In genomic region chr1:134771353-134771752, GRCm38 (mm10) we compare ENCODE assay signal across 9 mouse cellular contexts.
A peak's percentile ranks its signal among the peaks of the same experiment; 100 is the strongest.
DNase-seq lines count a peak whose midpoint lies in the region; ATAC-seq and TF ChIP-seq lines count a peak whose summit lies in the region.
"Had no signal": no experiment of that assay in that cellular context is flagged by ENCODE, and none has a peak within 500 bp of the region (broad histone marks: within the 10 kb centered on the region; RNA-seq: fewer than 3 reads in every experiment).

No protein-coding gene starts in this region.

- 0 out of 2 replicates have a peak overlapping the region, but pooled peaks have one; percentile 7 for H3K9ac ChIP-seq in liver, embryonic 12.5 days
- H3K9ac ChIP-seq in liver, embryonic 11.5 days (ENCODE audit: low read depth, low read length), result no peak overlapping the region
- no peak overlapping the region for H3K9ac ChIP-seq in kidney, embryonic 14.5 days (ENCODE audit: low read depth, low read length)
- no peak overlapping the region for H3K9ac ChIP-seq in stomach, embryonic 15.5 days
- H3K9ac ChIP-seq in forebrain, embryonic 14.5 days (ENCODE audit: low read length), result no peak overlapping the region
- H3K9ac ChIP-seq: limb, embryonic 13.5 days had no signal

- H3K27me3 ChIP-seq in liver, embryonic 12.5 days (replicated peaks), result no peaks in the 10 kb centered on the region
- no peaks in the 10 kb centered on the region for H3K27me3 ChIP-seq in liver, embryonic 11.5 days (replicated peaks; ENCODE audit: control insufficient read depth, insufficient read depth, low read length)
- no peaks in the 10 kb centered on the region for H3K27me3 ChIP-seq in kidney, embryonic 14.5 days (ENCODE audit: control insufficient read depth, insufficient read depth, low read length)
- H3K27me3 ChIP-seq in stomach, embryonic 15.5 days (replicated peaks), result no peaks in the 10 kb centered on the region
- no peaks in the 10 kb centered on the region for H3K27me3 ChIP-seq in forebrain, embryonic 14.5 days (replicated peaks; ENCODE audit: control insufficient read depth, insufficient read depth, low read length)
- H3K27me3 ChIP-seq: limb, embryonic 13.5 days had no signal

- DNase-seq in liver, embryonic 11.5 days (ENCODE audit: low spot score), result no peak
- peak; percentile 75 for DNase-seq in gastrocnemius, adult 2 months
- DNase-seq in left cerebral cortex, postnatal 4 days, result no peak
- DNase-seq in forebrain, embryonic 14.5 days (ENCODE audit: low spot score), result no peak
- no peak for DNase-seq in cerebellum, adult 9-10 months

- WGBS in liver, embryonic 12.5 days (ENCODE audit: insufficient replicate concordance), result 68% methylated on average over 6 of the region's 6 CpGs
- 67% methylated on average over 6 of the region's 6 CpGs for WGBS in liver, embryonic 11.5 days
- 59% methylated on average over 6 of the region's 6 CpGs for WGBS in kidney, embryonic 14.5 days
- 25% methylated on average over 6 of the region's 6 CpGs for WGBS in stomach, embryonic 15.5 days
- 86% methylated on average over 6 of the region's 6 CpGs for WGBS in forebrain, embryonic 14.5 days

- TF ChIP-seq CTCF in gastrocnemius, adult 2 months (IDR thresholded peaks at IDR 0.05), result no peak

- ATAC-seq in liver, embryonic 12.5 days, result no peak
- no peak for ATAC-seq in liver, embryonic 11.5 days (replicated peaks; ENCODE audit: low FRiP score)
- no peak for ATAC-seq in kidney, embryonic 14.5 days (ENCODE audit: low FRiP score, low TSS enrichment)
- peak; percentile 90 for ATAC-seq in stomach, embryonic 15.5 days (ENCODE audit: insufficient read depth, low FRiP score, low read depth)
- ATAC-seq in forebrain, embryonic 14.5 days, result no peak

- H3K27ac ChIP-seq in liver, embryonic 12.5 days, result peak overlapping the region; percentile 40; the same call in 1 of the 2 replicates
- H3K27ac ChIP-seq in liver, embryonic 11.5 days (ENCODE audit: low read depth, low read length), result no peak overlapping the region
- peak overlapping the region; percentile 80 for H3K27ac ChIP-seq in gastrocnemius, adult 2 months
- H3K27ac ChIP-seq in kidney, embryonic 14.5 days (ENCODE audit: low read depth, low read length), result peak overlapping the region; percentile 61; the same call in 1 of the 2 replicates
- peak overlapping the region; percentile 93 for H3K27ac ChIP-seq in stomach, embryonic 15.5 days
- no peak overlapping the region for H3K27ac ChIP-seq in forebrain, embryonic 14.5 days (ENCODE audit: low read depth, low read length)
- H3K27ac ChIP-seq: limb, embryonic 13.5 days had no signal

- 0 out of 2 replicates have a peak, but pooled peaks cover 7% of the 10 kb centered on the region for H3K4me1 ChIP-seq in liver, embryonic 12.5 days
- peaks cover 11% of the 10 kb centered on the region for H3K4me1 ChIP-seq in liver, embryonic 11.5 days (replicated peaks; ENCODE audit: control insufficient read depth, insufficient read depth, low read length)
- peaks cover 35% of the 10 kb centered on the region for H3K4me1 ChIP-seq in kidney, embryonic 14.5 days (ENCODE audit: control insufficient read depth, insufficient read depth, low read length)
- peaks cover 43% of the 10 kb centered on the region for H3K4me1 ChIP-seq in stomach, embryonic 15.5 days
- no peaks in the 10 kb centered on the region for H3K4me1 ChIP-seq in forebrain, embryonic 14.5 days (ENCODE audit: control insufficient read depth, insufficient read depth, low read length)

- no peak overlapping the region for H3K4me2 ChIP-seq in liver, embryonic 12.5 days
- no peak overlapping the region for H3K4me2 ChIP-seq in liver, embryonic 11.5 days
- H3K4me2 ChIP-seq in kidney, embryonic 14.5 days (replicated peaks; ENCODE audit: low read depth, low read length), result no peak overlapping the region
- peak overlapping the region; percentile 33 for H3K4me2 ChIP-seq in stomach, embryonic 15.5 days
- H3K4me2 ChIP-seq in forebrain, embryonic 14.5 days (ENCODE audit: low read length), result no peak overlapping the region
- H3K4me2 ChIP-seq: limb, embryonic 13.5 days had no signal

- no peaks in the 10 kb centered on the region for H3K9me3 ChIP-seq in liver, embryonic 12.5 days (replicated peaks)
- H3K9me3 ChIP-seq in liver, embryonic 11.5 days (ENCODE audit: control insufficient read depth, low read length), result no peaks in the 10 kb centered on the region
- no peaks in the 10 kb centered on the region for H3K9me3 ChIP-seq in kidney, embryonic 14.5 days (ENCODE audit: control insufficient read depth, low read length)
- H3K9me3 ChIP-seq in stomach, embryonic 15.5 days, result no peaks in the 10 kb centered on the region
- no peaks in the 10 kb centered on the region for H3K9me3 ChIP-seq in forebrain, embryonic 14.5 days (replicated peaks; ENCODE audit: control insufficient read depth, low read length)
- H3K9me3 ChIP-seq: limb, embryonic 13.5 days had no signal

- no peak overlapping the region for H3K4me3 ChIP-seq in liver, embryonic 12.5 days
- no peak overlapping the region for H3K4me3 ChIP-seq in liver, embryonic 11.5 days (ENCODE audit: low read depth, low read length)
- H3K4me3 ChIP-seq in gastrocnemius, adult 2 months, result no peak overlapping the region
- H3K4me3 ChIP-seq in kidney, embryonic 14.5 days (ENCODE audit: low read length), result no peak overlapping the region
- H3K4me3 ChIP-seq in stomach, embryonic 15.5 days (replicated peaks), result no peak overlapping the region
- H3K4me3 ChIP-seq in forebrain, embryonic 14.5 days (ENCODE audit: low read depth, low read length), result no peak overlapping the region
- H3K4me3 ChIP-seq: limb, embryonic 13.5 days had no signal

- peaks cover 18% of the 10 kb centered on the region; the same call in 1 of the 2 replicates for H3K36me3 ChIP-seq in liver, embryonic 12.5 days
- 0 out of 2 replicates have a peak, but pooled peaks cover 2% of the 10 kb centered on the region for H3K36me3 ChIP-seq in liver, embryonic 11.5 days (ENCODE audit: control insufficient read depth, insufficient read depth, low read length)
- H3K36me3 ChIP-seq in kidney, embryonic 14.5 days (ENCODE audit: control insufficient read depth, insufficient read depth, low read length), result peaks cover 2% of the 10 kb centered on the region; the same call in 1 of the 2 replicates
- H3K36me3 ChIP-seq in stomach, embryonic 15.5 days, result peaks cover 3% of the 10 kb centered on the region; the same call in 1 of the 2 replicates
- H3K36me3 ChIP-seq in forebrain, embryonic 14.5 days (ENCODE audit: control insufficient read depth, insufficient read depth, low read length), result peaks cover 41% of the 10 kb centered on the region

- intact Hi-C loops in gastrocnemius, adult 2 months (cut with DNase I), result no loop called here
- intact Hi-C loops in left cerebral cortex, postnatal 4 days (cut with DNase I), result no loop called here

Comparison
In these comparisons a context has a peak if more than half of its experiments do, and no peak if none do; other contexts are left out.
1. H3K27ac ChIP-seq: peak in liver, embryonic 12.5 days (single experiment), gastrocnemius, adult 2 months (single experiment), kidney, embryonic 14.5 days (single experiment) and stomach, embryonic 15.5 days (single experiment); none in liver, embryonic 11.5 days (single experiment) and forebrain, embryonic 14.5 days (single experiment).